Mouse (Mus musculus) ES-E14 (cell line): ENCODE measurements around the gene Bicdl1.

Experiments
- CHD2 ChIP-seq: IDR thresholded peaks from 2 replicates; pipeline ENCODE4 v1.6.1; 2014; ENCODE audit warnings: mild to moderate bottlenecking, low read depth, low read length, inconsistent platforms
- MAFK ChIP-seq: IDR thresholded peaks from 2 replicates; pipeline ENCODE4 v1.6.1; 2014; ENCODE audit warnings: mild to moderate bottlenecking, low read depth, low read length, inconsistent platforms; ENCODE audit not compliant: insufficient read depth
- ZNF384 ChIP-seq: IDR thresholded peaks from 2 replicates; pipeline ENCODE4 v1.6.1; 2012; ENCODE audit warnings: low read depth, low read length, inconsistent platforms

- TF ChIP-seq ZNF384 (no peak), CHD2 (no peak), MAFK (no peak)
Observed at GRCm38 (mm10) chr5:115745319-115745718, 13.9 kb upstream of the Bicdl1 start.
